Mouse (Mus musculus) lung, adult 2 months (tissue): Measurements from ENCODE around the gene Id4.

Experiments used
- CTCF ChIP-seq: fragments of 200-500 bp; IDR thresholded peaks from 2 replicates; pipeline ENCODE4 v1.5.1; 2011; ENCODE audit warnings: mild to moderate bottlenecking, low read length, control low read depth; ENCODE audit not compliant: insufficient read depth
- POLR2A ChIP-seq: fragments of 200-500 bp; IDR thresholded peaks from 2 replicates; pipeline ENCODE4 v1.6.1; 2011; ENCODE audit warnings: low read depth, mild to moderate bottlenecking, control low read depth, low read length, borderline replicate concordance; ENCODE audit errors: extremely low read depth

GRCm38 (mm10) chr13:48276981-48277380 lies 16.0 kb downstream of the Id4 start:
- TF ChIP-seq POLR2A (no peak), CTCF (no peak)
